Mouse (Mus musculus): ENCODE results near the gene Fmnl2. TPM values are rescaled to one million over a fixed set of nuclear protein-coding genes. Genes with fewer than 3 reads are reported as not detected.

The Fmnl2 gene
- polyA plus RNA-seq, 1 experiment from 2014 or later, result 1.9 TPM

- WGBS, result 94% methylated on average over 4 of the region's 4 CpGs
- no peaks in the 10 kb centered on the region for H3K27me3 ChIP-seq (replicated peaks; ENCODE audit: control insufficient read depth, insufficient read depth, low read length)
- H3K9me3 ChIP-seq (ENCODE audit: control insufficient read depth), result no peaks in the 10 kb centered on the region
- no peak for ATAC-seq
- H3K4me2 ChIP-seq (replicated peaks; ENCODE audit: low read depth), result no peak overlapping the region
- 0 out of 2 replicates have a peak, but pooled peaks cover 8% of the 10 kb centered on the region for H3K4me1 ChIP-seq (replicated peaks; ENCODE audit: control insufficient read depth, insufficient read depth, low read length)
- no peak overlapping the region for H3K9ac ChIP-seq (ENCODE audit: low read depth, low read length)
- H3K4me3 ChIP-seq (ENCODE audit: low read depth, low read length), result no peak overlapping the region
- TF ChIP-seq CTCF (IDR thresholded peaks at IDR 0.05; ENCODE audit: low read depth), result no peak
- H3K27ac ChIP-seq (ENCODE audit: low read depth, low read length), result no peak overlapping the region
- no peaks in the 10 kb centered on the region for H3K36me3 ChIP-seq (ENCODE audit: control insufficient read depth, insufficient read depth)
Measured at GRCm38 (mm10) chr2:52900780-52901179, 43.1 kb downstream of the Fmnl2 start.

- no peaks in the 10 kb centered on the region for H3K27me3 ChIP-seq (replicated peaks; ENCODE audit: control insufficient read depth, insufficient read depth, low read length)
- TF ChIP-seq CTCF (IDR thresholded peaks at IDR 0.05; ENCODE audit: low read depth), result no peak
- no peak overlapping the region for H3K4me2 ChIP-seq (replicated peaks; ENCODE audit: low read depth)
- H3K36me3 ChIP-seq (ENCODE audit: control insufficient read depth, insufficient read depth), result no peaks in the 10 kb centered on the region
- WGBS, result 84% methylated on average over 6 of the region's 6 CpGs
- no peak overlapping the region for H3K4me3 ChIP-seq (ENCODE audit: low read depth, low read length)
- H3K27ac ChIP-seq (ENCODE audit: low read depth, low read length), result no peak overlapping the region
- 0 out of 2 replicates have a peak, but pooled peaks cover 8% of the 10 kb centered on the region for H3K4me1 ChIP-seq (replicated peaks; ENCODE audit: control insufficient read depth, insufficient read depth, low read length)
- no peak for ATAC-seq
- no peaks in the 10 kb centered on the region for H3K9me3 ChIP-seq (ENCODE audit: control insufficient read depth)
- H3K9ac ChIP-seq (ENCODE audit: low read depth, low read length), result no peak overlapping the region
Measured at GRCm38 (mm10) chr2:52901300-52902013, 43.8 kb downstream of the Fmnl2 start.

- no peak for ATAC-seq
- no peak overlapping the region for H3K9ac ChIP-seq (ENCODE audit: low read depth, low read length)
- no peak overlapping the region for H3K27ac ChIP-seq (ENCODE audit: low read depth, low read length)
- no peak for TF ChIP-seq CTCF (IDR thresholded peaks at IDR 0.05; ENCODE audit: low read depth)
- H3K4me2 ChIP-seq (replicated peaks; ENCODE audit: low read depth), result no peak overlapping the region
- 43% methylated on average over 3 of the region's 3 CpGs for WGBS
- H3K4me3 ChIP-seq (ENCODE audit: low read depth, low read length), result no peak overlapping the region
- no peaks in the 10 kb centered on the region for H3K9me3 ChIP-seq (ENCODE audit: control insufficient read depth)
- no peaks in the 10 kb centered on the region for H3K36me3 ChIP-seq (ENCODE audit: control insufficient read depth, insufficient read depth)
- H3K27me3 ChIP-seq (replicated peaks; ENCODE audit: control insufficient read depth, insufficient read depth, low read length), result no peaks in the 10 kb centered on the region
- 0 out of 2 replicates have a peak, but pooled peaks cover 8% of the 10 kb centered on the region for H3K4me1 ChIP-seq (replicated peaks; ENCODE audit: control insufficient read depth, insufficient read depth, low read length)
Measured at GRCm38 (mm10) chr2:52902456-52902855, 44.8 kb downstream of the Fmnl2 start.

GRCm38 (mm10) chr2:52903228-52903963, 45.7 kb downstream of the Fmnl2 start:
- no peak overlapping the region for H3K9ac ChIP-seq (ENCODE audit: low read depth, low read length)
- H3K36me3 ChIP-seq (ENCODE audit: control insufficient read depth, insufficient read depth), result no peaks in the 10 kb centered on the region
- ATAC-seq, result no peak
- 0 out of 2 replicates have a peak, but pooled peaks cover 8% of the 10 kb centered on the region for H3K4me1 ChIP-seq (replicated peaks; ENCODE audit: control insufficient read depth, insufficient read depth, low read length)
- H3K4me2 ChIP-seq (replicated peaks; ENCODE audit: low read depth), result no peak overlapping the region
- no peak for TF ChIP-seq CTCF (IDR thresholded peaks at IDR 0.05; ENCODE audit: low read depth)
- H3K4me3 ChIP-seq (ENCODE audit: low read depth, low read length), result no peak overlapping the region
- H3K9me3 ChIP-seq (ENCODE audit: control insufficient read depth), result no peaks in the 10 kb centered on the region
- H3K27me3 ChIP-seq (replicated peaks; ENCODE audit: control insufficient read depth, insufficient read depth, low read length), result no peaks in the 10 kb centered on the region
- 44% methylated on average over 8 of the region's 8 CpGs for WGBS
- H3K27ac ChIP-seq (ENCODE audit: low read depth, low read length), result no peak overlapping the region

- Histone ChIP-seq H3K9me3 (ENCODE audit: control insufficient read depth) (no peaks in the 10 kb centered on the region), H3K9ac (ENCODE audit: low read depth, low read length) (no peak overlapping the region), H3K4me1 (replicated peaks; ENCODE audit: control insufficient read depth, insufficient read depth, low read length) (0 out of 2 replicates have a peak, but pooled peaks cover 8% of the 10 kb centered on the region), H3K27me3 (replicated peaks; ENCODE audit: control insufficient read depth, insufficient read depth, low read length) (no peaks in the 10 kb centered on the region), H3K36me3 (ENCODE audit: control insufficient read depth, insufficient read depth) (no peaks in the 10 kb centered on the region), H3K4me3 (ENCODE audit: low read depth, low read length) (no peak overlapping the region), H3K4me2 (replicated peaks; ENCODE audit: low read depth) (no peak overlapping the region), H3K27ac (ENCODE audit: low read depth, low read length) (no peak overlapping the region)
- 65% methylated on average over 5 of the region's 5 CpGs for WGBS
- TF ChIP-seq CTCF (IDR thresholded peaks at IDR 0.05; ENCODE audit: low read depth), result no peak
- no peak for ATAC-seq
Measured at GRCm38 (mm10) chr2:52904526-52904925, 46.9 kb downstream of the Fmnl2 start.

GRCm38 (mm10) chr2:52913311-52913710, 55.7 kb downstream of the Fmnl2 start:
- no peak for TF ChIP-seq CTCF (IDR thresholded peaks at IDR 0.05; ENCODE audit: low read depth)
- no peaks in the 10 kb centered on the region for H3K4me1 ChIP-seq (replicated peaks; ENCODE audit: control insufficient read depth, insufficient read depth, low read length)
- 47% methylated on average over 2 of the region's 2 CpGs for WGBS

More at GRCm38 (mm10) chr2:52913311-52913710, 55.7 kb downstream of the Fmnl2 start:
- Histone ChIP-seq H3K36me3 (ENCODE audit: control insufficient read depth, insufficient read depth) (no peaks in the 10 kb centered on the region), H3K27ac (ENCODE audit: low read depth, low read length) (no peak overlapping the region), H3K9me3 (ENCODE audit: control insufficient read depth) (no peaks in the 10 kb centered on the region), H3K4me2 (replicated peaks; ENCODE audit: low read depth) (no peak overlapping the region), H3K4me3 (ENCODE audit: low read depth, low read length) (no peak overlapping the region), H3K27me3 (replicated peaks; ENCODE audit: control insufficient read depth, insufficient read depth, low read length) (no peaks in the 10 kb centered on the region), H3K9ac (ENCODE audit: low read depth, low read length) (no peak overlapping the region)
- ATAC-seq, result no peak
